Mouse (Mus musculus): ENCODE measurements around the gene Rabgap1l. TPM values are rescaled to one million over a fixed set of nuclear protein-coding genes. Genes with fewer than 3 reads are reported as not detected.
A peak's percentile ranks its signal among the peaks of the same experiment; 100 is the strongest.

The Rabgap1l gene
- polyA plus RNA-seq, 1 experiment, result 13.8 TPM

DNA sequence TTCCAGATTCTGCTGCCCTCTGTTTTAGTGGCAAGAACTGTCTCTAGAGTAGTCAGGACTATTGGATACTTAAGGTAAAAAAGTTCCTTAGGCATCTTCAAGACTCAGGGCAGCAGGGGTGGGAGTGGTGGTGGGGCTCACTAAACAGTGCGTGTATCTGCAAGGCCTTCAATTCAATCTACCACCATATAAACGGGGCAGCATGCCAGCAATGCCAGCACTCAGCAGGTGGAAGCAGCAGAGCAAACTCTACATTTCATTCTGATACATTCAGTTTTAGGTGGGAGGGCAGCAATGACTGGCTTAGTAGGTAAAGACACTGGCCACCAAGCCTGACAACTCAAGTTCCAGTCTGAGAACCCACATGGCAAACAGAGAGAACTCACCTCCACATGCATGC is 552.9 kb downstream of the Rabgap1l start:
- Histone ChIP-seq H3K4me1 (ENCODE audit: control insufficient read depth, insufficient read depth, insufficient read length) (peaks cover 8% of the 10 kb centered on the region; the same call in 1 of the 2 replicates), H3K36me3 (ENCODE audit: control insufficient read depth, insufficient read depth, low read length) (peaks cover 27% of the 10 kb centered on the region), H3K27ac (ENCODE audit: insufficient read depth, low read length) (no peak overlapping the region), H3K4me3 (ENCODE audit: extremely low read depth, insufficient read depth, insufficient read length) (no peak overlapping the region), H3K27me3 (ENCODE audit: control insufficient read depth, insufficient read depth, low read length) (no peaks in the 10 kb centered on the region)
- TF ChIP-seq CTCF (IDR thresholded peaks at IDR 0.05; ENCODE audit: extremely low read depth, insufficient read depth, insufficient read length, insufficient replicate concordance) (no peak), POLR2A (IDR thresholded peaks at IDR 0.05; ENCODE audit: low read depth, low read length) (no peak)
- WGBS, result 93% methylated on average over 2 of the region's 2 CpGs
- DNase-seq (ENCODE audit: low read depth in 1 of 2, low spot score in 2 of 2), result no peak

GRCm38 (mm10) chr1:160238852-160239443 is 554.1 kb downstream of the Rabgap1l start:
- Histone ChIP-seq H3K4me1 (ENCODE audit: control insufficient read depth, insufficient read depth, insufficient read length) (peaks cover 5% of the 10 kb centered on the region; the same call in 1 of the 2 replicates), H3K27me3 (ENCODE audit: control insufficient read depth, insufficient read depth, low read length) (no peaks in the 10 kb centered on the region), H3K36me3 (ENCODE audit: control insufficient read depth, insufficient read depth, low read length) (peaks cover 27% of the 10 kb centered on the region), H3K4me3 (ENCODE audit: extremely low read depth, insufficient read depth, insufficient read length) (no peak overlapping the region), H3K27ac (ENCODE audit: insufficient read depth, low read length) (no peak overlapping the region)
- TF ChIP-seq POLR2A (IDR thresholded peaks at IDR 0.05; ENCODE audit: low read depth, low read length) (no peak), CTCF (IDR thresholded peaks at IDR 0.05; ENCODE audit: extremely low read depth, insufficient read depth, insufficient read length, insufficient replicate concordance) (no peak)
- DNase-seq (ENCODE audit: low read depth in 1 of 2, low spot score in 2 of 2), result no peak
- WGBS, result 76% methylated on average over 1 of the region's 1 CpGs

- H3K36me3 ChIP-seq (ENCODE audit: control insufficient read depth, insufficient read depth, low read length), result peaks cover 26% of the 10 kb centered on the region
Measured at GRCm38 (mm10) chr1:160237981-160238380, 555.0 kb downstream of the Rabgap1l start.

DNA sequence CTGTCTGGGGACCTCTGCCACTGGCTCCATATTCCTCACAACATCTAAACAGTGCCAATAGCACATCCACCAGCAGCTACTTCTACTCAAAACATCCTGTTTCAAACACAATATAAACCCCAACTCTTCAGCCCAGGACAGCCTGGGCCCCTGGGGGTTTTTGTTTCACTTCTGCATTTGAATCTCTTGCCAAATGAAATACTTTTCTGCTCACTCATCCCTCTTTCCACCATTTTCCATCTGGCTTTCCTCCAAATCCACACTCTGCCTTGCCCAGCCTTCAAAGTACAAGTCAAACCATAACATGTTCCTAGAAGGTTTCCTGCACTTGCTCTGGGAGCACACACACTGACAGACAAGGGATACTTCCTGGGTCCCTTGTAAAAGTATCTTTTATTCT is 559.1 kb downstream of the Rabgap1l start:
- DNase-seq (ENCODE audit: low read depth in 1 of 2, low spot score in 2 of 2), result peak; percentile 53 to 54
- no peak for TF ChIP-seq CTCF (IDR thresholded peaks at IDR 0.05; ENCODE audit: extremely low read depth, insufficient read depth, insufficient read length, insufficient replicate concordance)
- TF ChIP-seq POLR2A (IDR thresholded peaks at IDR 0.05; ENCODE audit: low read depth, low read length), result no peak
- Histone ChIP-seq H3K4me1 (ENCODE audit: control insufficient read depth, insufficient read depth, insufficient read length) (0 out of 2 replicates have a peak, but pooled peaks cover 2% of the 10 kb centered on the region), H3K4me3 (ENCODE audit: extremely low read depth, insufficient read depth, insufficient read length) (no peak overlapping the region), H3K27ac (ENCODE audit: insufficient read depth, low read length) (peak overlapping the region; percentile 85), H3K36me3 (ENCODE audit: control insufficient read depth, insufficient read depth, low read length) (peaks cover 18% of the 10 kb centered on the region), H3K27me3 (ENCODE audit: control insufficient read depth, insufficient read depth, low read length) (no peaks in the 10 kb centered on the region)

More at GRCm38 (mm10) chr1:160237981-160238380, 555.0 kb downstream of the Rabgap1l start:
- no peak for DNase-seq (ENCODE audit: low read depth in 1 of 2, low spot score in 2 of 2)
- Histone ChIP-seq H3K4me3 (ENCODE audit: extremely low read depth, insufficient read depth, insufficient read length) (no peak overlapping the region), H3K27ac (ENCODE audit: insufficient read depth, low read length) (no peak overlapping the region), H3K4me1 (ENCODE audit: control insufficient read depth, insufficient read depth, insufficient read length) (0 out of 2 replicates have a peak, but pooled peaks cover 2% of the 10 kb centered on the region), H3K27me3 (ENCODE audit: control insufficient read depth, insufficient read depth, low read length) (no peaks in the 10 kb centered on the region)
- no peak for TF ChIP-seq POLR2A (IDR thresholded peaks at IDR 0.05; ENCODE audit: low read depth, low read length)
- TF ChIP-seq CTCF (IDR thresholded peaks at IDR 0.05; ENCODE audit: extremely low read depth, insufficient read depth, insufficient read length, insufficient replicate concordance), result no peak
- WGBS, result 95% methylated on average over 2 of the region's 2 CpGs

DNA sequence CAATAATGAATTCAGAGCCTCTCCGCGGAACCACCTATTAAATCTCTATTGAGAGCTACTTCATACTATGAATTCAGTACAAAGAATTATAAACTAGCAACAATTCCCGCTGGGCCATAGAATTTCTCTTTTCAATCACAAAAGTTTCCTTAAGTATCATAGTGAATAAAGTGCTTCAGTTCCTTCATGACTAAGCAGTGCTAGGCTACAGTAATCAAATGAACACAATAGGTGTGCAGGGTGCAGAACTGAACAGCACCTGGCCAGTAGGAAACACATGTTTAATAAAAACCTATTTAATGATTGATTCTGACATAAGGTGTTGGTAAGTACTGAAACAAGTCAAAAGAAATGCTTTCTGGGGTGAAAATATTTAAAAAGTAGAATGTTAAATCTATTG is 560.9 kb downstream of the Rabgap1l start:
- TF ChIP-seq POLR2A (IDR thresholded peaks at IDR 0.05; ENCODE audit: low read depth, low read length) (no peak), CTCF (IDR thresholded peaks at IDR 0.05; ENCODE audit: extremely low read depth, insufficient read depth, insufficient read length, insufficient replicate concordance) (no peak)
- Histone ChIP-seq H3K4me3 (ENCODE audit: extremely low read depth, insufficient read depth, insufficient read length) (no peak overlapping the region), H3K4me1 (ENCODE audit: control insufficient read depth, insufficient read depth, insufficient read length) (0 out of 2 replicates have a peak, but pooled peaks cover 2% of the 10 kb centered on the region), H3K27me3 (ENCODE audit: control insufficient read depth, insufficient read depth, low read length) (no peaks in the 10 kb centered on the region), H3K36me3 (ENCODE audit: control insufficient read depth, insufficient read depth, low read length) (peaks cover 11% of the 10 kb centered on the region), H3K27ac (ENCODE audit: insufficient read depth, low read length) (no peak overlapping the region)
- DNase-seq (ENCODE audit: low read depth in 1 of 2, low spot score in 2 of 2), result no peak
- WGBS, result 96% methylated on average over 3 of the region's 3 CpGs

GRCm38 (mm10) chr1:160231013-160231412 is 562.0 kb downstream of the Rabgap1l start:
- no peak overlapping the region for H3K4me3 ChIP-seq (ENCODE audit: extremely low read depth, insufficient read depth, insufficient read length)
- no peak for TF ChIP-seq CTCF (IDR thresholded peaks at IDR 0.05; ENCODE audit: extremely low read depth, insufficient read depth, insufficient read length, insufficient replicate concordance)
- no peak for TF ChIP-seq POLR2A (IDR thresholded peaks at IDR 0.05; ENCODE audit: low read depth, low read length)
- 0 out of 2 replicates have a peak, but pooled peaks cover 2% of the 10 kb centered on the region for H3K4me1 ChIP-seq (ENCODE audit: control insufficient read depth, insufficient read depth, insufficient read length)
- peaks cover 11% of the 10 kb centered on the region; the same call in 1 of the 2 replicates for H3K36me3 ChIP-seq (ENCODE audit: control insufficient read depth, insufficient read depth, low read length)
- no peak overlapping the region for H3K27ac ChIP-seq (ENCODE audit: insufficient read depth, low read length)
- WGBS, result 69% methylated on average over 4 of the region's 4 CpGs
- no peaks in the 10 kb centered on the region for H3K27me3 ChIP-seq (ENCODE audit: control insufficient read depth, insufficient read depth, low read length)
- DNase-seq (ENCODE audit: low read depth in 1 of 2, low spot score in 2 of 2), result no peak

DNA sequence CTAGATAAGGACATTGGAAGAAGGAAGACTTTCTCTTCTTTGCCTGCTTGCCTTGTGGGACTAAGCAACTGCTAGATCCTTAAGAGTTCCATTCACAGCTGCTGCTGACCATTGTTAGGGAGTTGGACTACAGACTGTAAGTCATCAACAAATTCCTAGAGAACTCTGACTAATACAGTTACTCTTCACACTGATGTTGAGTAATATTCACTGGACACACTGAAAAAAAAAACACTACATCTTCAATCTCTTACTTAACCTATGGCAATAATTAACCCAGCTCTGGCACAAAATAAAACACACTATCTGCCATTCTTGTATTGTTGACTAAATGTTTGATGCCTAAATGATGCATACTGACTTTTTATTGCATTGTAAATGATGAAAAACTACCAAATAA is 565.2 kb downstream of the Rabgap1l start:
- Histone ChIP-seq H3K27ac (ENCODE audit: insufficient read depth, low read length) (no peak overlapping the region), H3K4me1 (ENCODE audit: control insufficient read depth, insufficient read depth, insufficient read length) (no peaks in the 10 kb centered on the region), H3K27me3 (ENCODE audit: control insufficient read depth, insufficient read depth, low read length) (no peaks in the 10 kb centered on the region), H3K4me3 (ENCODE audit: extremely low read depth, insufficient read depth, insufficient read length) (no peak overlapping the region), H3K36me3 (ENCODE audit: control insufficient read depth, insufficient read depth, low read length) (peaks cover 23% of the 10 kb centered on the region)
- no peak for DNase-seq (ENCODE audit: low read depth in 1 of 2, low spot score in 2 of 2)
- TF ChIP-seq POLR2A (IDR thresholded peaks at IDR 0.05; ENCODE audit: low read depth, low read length) (no peak), CTCF (IDR thresholded peaks at IDR 0.05; ENCODE audit: extremely low read depth, insufficient read depth, insufficient read length, insufficient replicate concordance) (no peak)

Measured in spleen, adult 2 months (tissue).